Mouse (Mus musculus): ENCODE measurements around the gene Zc3h12b. TPM values are rescaled to one million over a fixed set of nuclear protein-coding genes. Genes with fewer than 3 reads are reported as not detected.
"Not testable (repeated sequence)": the region's sequence is repeated elsewhere in the genome, so short reads cannot be mapped to it uniquely, and the experiment has no call there.

Zc3h12b gene
- 1 to 10 TPM; 3.1 to 4.5 TPM for total RNA-seq (2021)
- polyA plus RNA-seq (2012; rRNA removed), result 0.75 and 1.3 TPM in 2 replicates
- long read RNA-seq, result 0 reads

- peak; percentile 74 for DNase-seq
Observed at GRCm38 (mm10) chrX:95711227-95712111, at the start of gene Zc3h12b. Gene Zc3h12b (plus strand): TSS chrX:95711678.

GRCm38 (mm10) chrX:95682206-95682605, 29.3 kb upstream of the Zc3h12b start:
- no peak for DNase-seq

GRCm38 (mm10) chrX:95687119-95687518, 24.4 kb upstream of the Zc3h12b start:
- DNase-seq, result no peak

- no peak for DNase-seq
Observed at GRCm38 (mm10) chrX:95738253-95738652, 26.8 kb downstream of the Zc3h12b start.

GRCm38 (mm10) chrX:95795881-95796280, 84.4 kb downstream of the Zc3h12b start:
- no peak for DNase-seq

GRCm38 (mm10) chrX:95801790-95802189, 90.3 kb downstream of the Zc3h12b start:
- DNase-seq, result no peak

- DNase-seq, result no peak
Observed at GRCm38 (mm10) chrX:95852806-95853205, 141.3 kb downstream of the Zc3h12b start.

GRCm38 (mm10) chrX:95881111-95881510, 169.6 kb downstream of the Zc3h12b start:
- DNase-seq, result no peak

- no peak for DNase-seq
Observed at GRCm38 (mm10) chrX:95902716-95903115, 191.2 kb downstream of the Zc3h12b start.

- DNase-seq, result no peak
Observed at GRCm38 (mm10) chrX:95935481-95935880, 224.0 kb downstream of the Zc3h12b start.

- no peak for DNase-seq
Observed at GRCm38 (mm10) chrX:95945496-95945895, 234.0 kb downstream of the Zc3h12b start.

- no peak for DNase-seq
Observed at GRCm38 (mm10) chrX:95948135-95948534, 236.7 kb downstream of the Zc3h12b start.

- DNase-seq, result no peak
Observed at GRCm38 (mm10) chrX:95950776-95951175, 239.3 kb downstream of the Zc3h12b start.

- DNase-seq, result peak; percentile 92
Observed at GRCm38 (mm10) chrX:95956497-95957293, 245.2 kb downstream of the Zc3h12b start, which contains the start of gene Las1l. Gene Las1l (minus strand): TSS chrX:95956962.

GRCm38 (mm10) chrX:95957461-95957860, 246.0 kb downstream of the Zc3h12b start:
- DNase-seq, result not testable (repeated sequence)

GRCm38 (mm10) chrX:95963366-95963765, 251.9 kb downstream of the Zc3h12b start:
- DNase-seq, result peak; percentile 37

GRCm38 (mm10) chrX:95965036-95965435, 253.6 kb downstream of the Zc3h12b start:
- DNase-seq, result no peak

GRCm38 (mm10) chrX:95967847-95968593, 256.5 kb downstream of the Zc3h12b start:
- peak; percentile 41 for DNase-seq

- DNase-seq, result peak; percentile 91
Observed at GRCm38 (mm10) chrX:95968594-95968965, 257.1 kb downstream of the Zc3h12b start.

- DNase-seq, result no peak
Observed at GRCm38 (mm10) chrX:95969116-95969515, 257.6 kb downstream of the Zc3h12b start.

- DNase-seq, result no peak
Observed at GRCm38 (mm10) chrX:95969936-95970335, 258.5 kb downstream of the Zc3h12b start.
